Mouse (Mus musculus) Patski (cell line): ENCODE results near the gene Yaf2. TPM values are rescaled to one million over a fixed set of nuclear protein-coding genes. Genes with fewer than 3 reads are reported as not detected.
"Not testable (repeated sequence)": the region's sequence is repeated elsewhere in the genome, so short reads cannot be mapped to it uniquely, and the experiment has no call there.

ENCODE experiments used
- ATAC-seq: fragments of 100-300 bp; one replicate; pipeline ENCODE4 v1.8.0; 2021
- CTCF ChIA-PET: fragments of 350-600 bp; sonication (Branson Sonifier 250); formaldehyde crosslinking; loops from one replicate; lab custom pipeline; 2022; ENCODE audit warnings: inconsistent platforms; lab: Charles Lee
- POLR2A ChIA-PET: fragments of 350-600 bp; sonication (Branson Sonifier 250); formaldehyde crosslinking; loops from one replicate; lab custom pipeline; 2022; ENCODE audit warnings: antibody characterized with exemption, inconsistent platforms; lab: Charles Lee
- DNase-seq: peaks from one replicate; pipeline ENCODE4 v3.0.0-alpha.2; 2011; ENCODE audit warnings: low read depth, low spot score
- H3K27me3 ChIP-seq: fragments of 371-371 bp; one replicate; pipeline ENCODE4 v1.5.1; 2021
- CTCF ChIP-seq: fragments of 100-300 bp; IDR thresholded peaks from one replicate; pipeline ENCODE4 v1.5.1; 2021
- in situ Hi-C: fragments of 300-500 bp; cut with MboI; formaldehyde crosslinking; loops from 3 replicates; pipeline ENCODE4 v1.11.1; 2018; ENCODE audit warnings: low pct_unique_long_range_greater_than_20kb, mixed read lengths
- polyA plus RNA-seq: library from polyadenylated mRNA; unstranded; gene quantifications from one replicate; pipeline ENCODE4 v1.2.3, GENCODE M21; 2021

The Yaf2 gene
- 56.5 TPM for polyA plus RNA-seq

- in situ Hi-C loops: no loop called here
- no peaks in the 10 kb centered on the region for H3K27me3 ChIP-seq
- ATAC-seq (peak; percentile 90), DNase-seq (no peak)
- CTCF ChIA-PET: no interaction called here
- POLR2A ChIA-PET: interaction anchor here (0.6 to 1.2 kb wide), 4 partner anchors 37 to 373 kb away, joined by 3 to 4 read pairs (median 3); partner anchors contain the start of gene Gxylt1
- no peak for TF ChIP-seq CTCF
Observed at GRCm38 (mm10) chr15:93336925-93337761, at the start of gene Yaf2. TSS of gene Yaf2 (minus strand) at chr15:93336935.

- ATAC-seq (no peak), DNase-seq (no peak)
- TF ChIP-seq CTCF: no peak
- POLR2A ChIA-PET: no interaction called here
- in situ Hi-C loops: no loop called here
- CTCF ChIA-PET: no interaction called here
- no peaks in the 10 kb centered on the region for H3K27me3 ChIP-seq
Observed at GRCm38 (mm10) chr15:93381337-93381736, 44.6 kb upstream of the Yaf2 start.

- ATAC-seq (no peak), DNase-seq (no peak)
- peak; percentile 61 for TF ChIP-seq CTCF
- CTCF ChIA-PET: no interaction called here
- no peaks in the 10 kb centered on the region for H3K27me3 ChIP-seq
- POLR2A ChIA-PET: no interaction called here
- in situ Hi-C loops: no loop called here
Observed at GRCm38 (mm10) chr15:93379177-93379576, 42.4 kb upstream of the Yaf2 start.

- no peaks in the 10 kb centered on the region for H3K27me3 ChIP-seq
- no peak for TF ChIP-seq CTCF
- no peak for DNase-seq
- ChIA-PET CTCF (no interaction called here), POLR2A (no interaction called here)
- no peak for ATAC-seq
- in situ Hi-C loops: no loop called here
Observed at GRCm38 (mm10) chr15:93375696-93376095, 39.0 kb upstream of the Yaf2 start.

GRCm38 (mm10) chr15:93372525-93373119 is 35.9 kb upstream of the Yaf2 start:
- POLR2A ChIA-PET, ATAC-seq, H3K27me3 ChIP-seq, in situ Hi-C loops, DNase-seq: not testable (repeated sequence)
- CTCF ChIA-PET: interaction anchor here (1.1 kb wide), 1 partner anchor 11 kb away, joined by 3 read pairs; no protein-coding TSS in a partner anchor

- no peaks in the 10 kb centered on the region for H3K27me3 ChIP-seq
- POLR2A ChIA-PET: no interaction called here
- TF ChIP-seq CTCF: peak; percentile 44
- DNase-seq (no peak), ATAC-seq (no peak)
- CTCF ChIA-PET: interaction anchor here (1.1 kb wide), 1 partner anchor 11 kb away, joined by 3 read pairs; no protein-coding TSS in a partner anchor
- in situ Hi-C loops: no loop called here
Observed at GRCm38 (mm10) chr15:93371838-93372237, 35.1 kb upstream of the Yaf2 start.

- H3K27me3 ChIP-seq: no peaks in the 10 kb centered on the region
- CTCF ChIA-PET: interaction anchor here (1.3 kb wide), 1 partner anchor 23 kb away, joined by 3 read pairs; no protein-coding TSS in a partner anchor
- POLR2A ChIA-PET: no interaction called here
- ATAC-seq (peak; percentile 60), DNase-seq (no peak)
- no peak for TF ChIP-seq CTCF
- in situ Hi-C loops: no loop called here
Observed at GRCm38 (mm10) chr15:93368558-93368957, 31.8 kb upstream of the Yaf2 start.

GRCm38 (mm10) chr15:93365561-93365960 is 28.8 kb upstream of the Yaf2 start:
- CTCF ChIA-PET: no interaction called here
- ATAC-seq: no peak

GRCm38 (mm10) chr15:93358346-93359095 is 21.8 kb upstream of the Yaf2 start:
- TF ChIP-seq CTCF: no peak
- no peak for DNase-seq
- CTCF ChIA-PET: no interaction called here
- in situ Hi-C loops: no loop called here
- no peaks in the 10 kb centered on the region for H3K27me3 ChIP-seq
- POLR2A ChIA-PET: no interaction called here
- ATAC-seq: no peak

More at GRCm38 (mm10) chr15:93365561-93365960, 28.8 kb upstream of the Yaf2 start:
- no peaks in the 10 kb centered on the region for H3K27me3 ChIP-seq
- no peak for DNase-seq
- POLR2A ChIA-PET: no interaction called here
- in situ Hi-C loops: no loop called here
- no peak for TF ChIP-seq CTCF

- H3K27me3 ChIP-seq: no peaks in the 10 kb centered on the region
- no peak for TF ChIP-seq CTCF
- CTCF ChIA-PET: no interaction called here
- in situ Hi-C loops: no loop called here
- ATAC-seq (no peak), DNase-seq (no peak)
- POLR2A ChIA-PET: no interaction called here
Observed at GRCm38 (mm10) chr15:93340630-93341379, 4.1 kb upstream of the Yaf2 start.
